In genomic region chr4:151158250-151158649, GRCm38 (mm10) we compare ENCODE assay signal across 22 mouse cellular contexts.
DNase-seq lines count a peak whose midpoint lies in the region; ATAC-seq and TF ChIP-seq lines count a peak whose summit lies in the region.
"Had no signal": no experiment of that assay in that cellular context is flagged by ENCODE, and none has a peak within 500 bp of the region (broad histone marks: within the 10 kb centered on the region; RNA-seq: fewer than 3 reads in every experiment).

No protein-coding gene starts in this region.

- DNase-seq in hindbrain, postnatal 0 days (ENCODE audit: low spot score) = no peak
- no peak for DNase-seq in lung, adult 2 months
- DNase-seq in lung, postnatal 10 days = no peak
- no peak for DNase-seq in G1E (ENCODE audit: low spot score)
- DNase-seq: adrenal gland, postnatal 25 days; cerebellum, postnatal 25 days; gastrocnemius, postnatal 25 days; lung, adult 18-20 months; thymus, postnatal 4 days had no signal

- ATAC-seq in hindbrain, postnatal 0 days = no peak
- ATAC-seq in hindbrain, embryonic 12.5 days (ENCODE audit: low FRiP score) = no peak
- ATAC-seq in G1E (ENCODE audit: extremely low read depth, insufficient number of reproducible peaks, low FRiP score, poor library complexity, severe bottlenecking) = no peak
- ATAC-seq in monocyte, adult 5-6 weeks (replicated peaks; ENCODE audit: insufficient number of reproducible peaks, low FRiP score, low TSS enrichment, poor library complexity, severe bottlenecking) = no peak
- ATAC-seq: activated CD4-positive, CD25-positive, alpha-beta regulatory T cell, adult 4 months; forebrain, embryonic 16.5 days; intestine, embryonic 15.5 days had no signal

- no peak for TF ChIP-seq POLR2A in lung, adult 2 months (IDR thresholded peaks at IDR 0.05; ENCODE audit: borderline replicate concordance, extremely low read depth, low read depth, low read length)
- no peak for TF ChIP-seq POLR2A in small intestine, adult 2 months (IDR thresholded peaks at IDR 0.05; ENCODE audit: low read depth, low read length)

- no peaks in the 10 kb centered on the region for H3K9me3 ChIP-seq in hindbrain, postnatal 0 days (ENCODE audit: low read length)
- H3K9me3 ChIP-seq in hindbrain, embryonic 12.5 days (replicated peaks) = no peaks in the 10 kb centered on the region
- H3K9me3 ChIP-seq in G1E (replicated peaks) = peaks cover 98% of the 10 kb centered on the region
- H3K9me3 ChIP-seq: embryonic facial prominence, embryonic 10.5 days; heart, embryonic 12.5 days; hindbrain, embryonic 10.5 days; intestine, embryonic 15.5 days; limb, embryonic 10.5 days; neural tube, embryonic 15.5 days; stomach, embryonic 15.5 days had no signal

- WGBS in hindbrain, postnatal 0 days = 58% methylated on average over 3 of the region's 3 CpGs
- 57% methylated on average over 3 of the region's 3 CpGs for WGBS in hindbrain, embryonic 12.5 days
- 50% methylated on average over 3 of the region's 3 CpGs for WGBS in lung, adult 2 months
- 51% methylated on average over 3 of the region's 3 CpGs for WGBS in small intestine, adult 2 months

- H3K4me2 ChIP-seq in hindbrain, postnatal 0 days (ENCODE audit: low read depth, low read length) = no peak overlapping the region
- no peak overlapping the region for H3K4me2 ChIP-seq in hindbrain, embryonic 12.5 days (replicated peaks)
- H3K4me2 ChIP-seq: heart, embryonic 12.5 days; intestine, embryonic 15.5 days; neural tube, embryonic 15.5 days; stomach, embryonic 15.5 days had no signal

- H3K4me3 ChIP-seq in hindbrain, postnatal 0 days (ENCODE audit: low read length) = no peak overlapping the region
- H3K4me3 ChIP-seq in hindbrain, embryonic 12.5 days = no peak overlapping the region
- H3K4me3 ChIP-seq in lung, adult 2 months (replicated peaks; ENCODE audit: extremely low read depth, low read depth, low read length) = no peak overlapping the region
- peak overlapping the region; percentile 13; the same call in 1 of the 2 replicates for H3K4me3 ChIP-seq in G1E (ENCODE audit: low read depth, low read length)
- H3K4me3 ChIP-seq in small intestine, adult 2 months (ENCODE audit: low read depth, low read length) = no peak overlapping the region
- H3K4me3 ChIP-seq: embryonic facial prominence, embryonic 10.5 days; erythroblast, embryonic 14.5 days; heart, embryonic 12.5 days; hindbrain, embryonic 10.5 days; intestine, embryonic 15.5 days; limb, embryonic 10.5 days; neural tube, embryonic 15.5 days; stomach, embryonic 15.5 days had no signal

- H3K36me3 ChIP-seq in hindbrain, postnatal 0 days (ENCODE audit: insufficient read depth, low read length) = no peaks in the 10 kb centered on the region
- H3K36me3 ChIP-seq in hindbrain, embryonic 12.5 days = no peaks in the 10 kb centered on the region
- H3K36me3 ChIP-seq in G1E (replicated peaks) = no peaks in the 10 kb centered on the region
- no peaks in the 10 kb centered on the region for H3K36me3 ChIP-seq in small intestine, adult 2 months (ENCODE audit: control insufficient read depth, insufficient read depth, low read length)
- H3K36me3 ChIP-seq: embryonic facial prominence, embryonic 10.5 days; heart, embryonic 12.5 days; hindbrain, embryonic 10.5 days; intestine, embryonic 15.5 days; limb, embryonic 10.5 days; neural tube, embryonic 15.5 days; stomach, embryonic 15.5 days had no signal

- no peak overlapping the region for H3K9ac ChIP-seq in hindbrain, postnatal 0 days (replicated peaks; ENCODE audit: low read length)
- no peak overlapping the region for H3K9ac ChIP-seq in hindbrain, embryonic 12.5 days
- H3K9ac ChIP-seq: heart, embryonic 12.5 days; intestine, embryonic 15.5 days; neural tube, embryonic 15.5 days; stomach, embryonic 15.5 days had no signal

- no peak overlapping the region for H3K27ac ChIP-seq in hindbrain, postnatal 0 days
- H3K27ac ChIP-seq in hindbrain, embryonic 12.5 days = no peak overlapping the region
- no peak overlapping the region for H3K27ac ChIP-seq in small intestine, adult 2 months (ENCODE audit: insufficient read depth, low read depth, low read length)
- H3K27ac ChIP-seq: embryonic facial prominence, embryonic 10.5 days; hindbrain, embryonic 10.5 days; intestine, embryonic 15.5 days; limb, embryonic 10.5 days; neural tube, embryonic 15.5 days; stomach, embryonic 15.5 days had no signal

- TF ChIP-seq CTCF in hindbrain, postnatal 0 days (IDR thresholded peaks at IDR 0.05; ENCODE audit: low read depth) = peak; percentile 41
- peak; percentile 15; the same call in 1 of the 2 replicates for TF ChIP-seq CTCF in lung, adult 2 months (IDR thresholded peaks at IDR 0.05; ENCODE audit: insufficient read depth, low read length)
- TF ChIP-seq CTCF in G1E (IDR thresholded peaks at IDR 0.05; ENCODE audit: low read depth, low read length) = no peak
- peak; percentile 36; the same call in 1 of the 2 replicates for TF ChIP-seq CTCF in small intestine, adult 2 months (IDR thresholded peaks at IDR 0.05; ENCODE audit: extremely low read depth, insufficient read length, insufficient replicate concordance, low read depth, low read length)

- H3K4me1 ChIP-seq in hindbrain, postnatal 0 days (ENCODE audit: insufficient read depth, low read length) = peaks cover 11% of the 10 kb centered on the region
- peaks cover 12% of the 10 kb centered on the region for H3K4me1 ChIP-seq in hindbrain, embryonic 12.5 days
- H3K4me1 ChIP-seq in lung, adult 2 months (ENCODE audit: control insufficient read depth, insufficient read depth, low read length) = no peaks in the 10 kb centered on the region
- no peaks in the 10 kb centered on the region for H3K4me1 ChIP-seq in G1E (ENCODE audit: insufficient read depth, low read depth, low read length)
- H3K4me1 ChIP-seq in small intestine, adult 2 months (ENCODE audit: control insufficient read depth, insufficient read depth, insufficient read length, low read length) = no peaks in the 10 kb centered on the region
- H3K4me1 ChIP-seq: heart, embryonic 12.5 days; intestine, embryonic 15.5 days; limb, embryonic 10.5 days; stomach, embryonic 15.5 days had no signal

- peaks cover 4% of the 10 kb centered on the region; the same call in 1 of the 2 replicates for H3K27me3 ChIP-seq in hindbrain, postnatal 0 days (ENCODE audit: insufficient read depth, low read length)
- peaks cover 37% of the 10 kb centered on the region for H3K27me3 ChIP-seq in hindbrain, embryonic 12.5 days
- H3K27me3 ChIP-seq in G1E (ENCODE audit: insufficient read depth, low read length) = no peaks in the 10 kb centered on the region
- H3K27me3 ChIP-seq in small intestine, adult 2 months (ENCODE audit: control insufficient read depth, insufficient read depth, low read length) = no peaks in the 10 kb centered on the region
- H3K27me3 ChIP-seq: intestine, embryonic 15.5 days had no signal
